Mouse (Mus musculus): ENCODE results near the gene Tubg1.

GRCm38 (mm10) chr11:101070987-101071386, 48.8 kb upstream of the Tubg1 start:
- TF ChIP-seq CTCF (IDR thresholded peaks at IDR 0.05; ENCODE audit: insufficient read depth, low read length) (no peak), POLR2A (IDR thresholded peaks at IDR 0.05; ENCODE audit: borderline replicate concordance, extremely low read depth, low read depth, low read length) (no peak)
